Mouse (Mus musculus) liver, postnatal 0 days (tissue): ENCODE data around the gene Cav1. TPM values are rescaled to one million over a fixed set of nuclear protein-coding genes. Genes with fewer than 3 reads are reported as not detected.

Experiments used
- ATAC-seq: fragments of 200-750 bp; cut with Nextera tagmentation; 2 replicates; pipeline ENCODE4 v1.8.0; 2017; ENCODE audit warnings: mild to moderate bottlenecking, moderate library complexity
- DNase-seq: peaks from one replicate; pipeline ENCODE4 v3.0.0-alpha.2; 2016
- H3K27ac ChIP-seq: fragments of 300-500 bp; sonication (generic); 2 replicates; pipeline ENCODE4 v1.5.1; 2014; ENCODE audit warnings: antibody characterized with exemption, moderate library complexity, mild to moderate bottlenecking, low read depth
- H3K27me3 ChIP-seq: fragments of 300-500 bp; sonication (generic); 2 replicates; pipeline ENCODE4 v1.6.1; 2014; ENCODE audit warnings: low read length, control low read depth, mixed read lengths; ENCODE audit not compliant: insufficient read depth
- H3K36me3 ChIP-seq: fragments of 300-500 bp; sonication (generic); replicated peaks from 2 replicates; pipeline ENCODE4 v1.6.1; 2014; ENCODE audit warnings: mild to moderate bottlenecking, control low read depth, low read length, moderate library complexity, mixed read lengths; ENCODE audit not compliant: insufficient read depth
- H3K4me1 ChIP-seq: fragments of 300-500 bp; sonication (generic); 2 replicates; pipeline ENCODE4 v1.6.1; 2014; ENCODE audit warnings: antibody characterized with exemption, mild to moderate bottlenecking, control low read depth; ENCODE audit not compliant: insufficient read depth
- H3K4me2 ChIP-seq: fragments of 300-500 bp; sonication (generic); 2 replicates; pipeline ENCODE4 v1.6.1; 2014; ENCODE audit warnings: low read depth, mild to moderate bottlenecking, low read length, moderate library complexity, mixed read lengths
- H3K4me3 ChIP-seq: fragments of 300-500 bp; sonication (generic); 2 replicates; pipeline ENCODE4 v1.5.1; 2014; ENCODE audit warnings: low read depth, low read length
- H3K9ac ChIP-seq: fragments of 300-500 bp; sonication (generic); replicated peaks from 2 replicates; pipeline ENCODE4 v1.6.1; 2014; ENCODE audit warnings: mild to moderate bottlenecking, moderate library complexity
- H3K9me3 ChIP-seq: fragments of 300-500 bp; sonication (generic); 2 replicates; pipeline ENCODE4 v1.6.1; 2016; ENCODE audit warnings: mild to moderate bottlenecking, control low read depth, low read length, mixed read lengths
- CTCF ChIP-seq: sonication (generic); IDR thresholded peaks from 2 replicates; pipeline ENCODE4 v1.5.1; 2016; ENCODE audit warnings: antibody characterized with exemption, low read depth
- EP300 ChIP-seq: IDR thresholded peaks from 2 replicates; pipeline ENCODE4 v1.6.1; 2016; ENCODE audit warnings: antibody characterized with exemption, low read depth, mild to moderate bottlenecking
- WGBS: fragments of 180-500 bp; shearing (Covaris S2); extraction: QIAGEN DNeasy Blood & Tissue Kit; methylation state at CpG from one replicate; pipeline ENCODE4 v1.1.7; 2014; ENCODE audit not compliant: insufficient replicate concordance; 5-methylcytosine and 5-hydroxymethylcytosine counted together
- polyA plus RNA-seq: library from polyadenylated mRNA; unstranded; fragments of >200 nt; fragmentation: Nextera tagmentation; extraction: Ambion mirVana; gene quantifications from 2 replicates; pipeline ENCODE4 v1.2.1, GENCODE M21; 2015

The Cav1 gene
- polyA plus RNA-seq, 1 experiment from 2014 or later = 6.9 TPM

DNA sequence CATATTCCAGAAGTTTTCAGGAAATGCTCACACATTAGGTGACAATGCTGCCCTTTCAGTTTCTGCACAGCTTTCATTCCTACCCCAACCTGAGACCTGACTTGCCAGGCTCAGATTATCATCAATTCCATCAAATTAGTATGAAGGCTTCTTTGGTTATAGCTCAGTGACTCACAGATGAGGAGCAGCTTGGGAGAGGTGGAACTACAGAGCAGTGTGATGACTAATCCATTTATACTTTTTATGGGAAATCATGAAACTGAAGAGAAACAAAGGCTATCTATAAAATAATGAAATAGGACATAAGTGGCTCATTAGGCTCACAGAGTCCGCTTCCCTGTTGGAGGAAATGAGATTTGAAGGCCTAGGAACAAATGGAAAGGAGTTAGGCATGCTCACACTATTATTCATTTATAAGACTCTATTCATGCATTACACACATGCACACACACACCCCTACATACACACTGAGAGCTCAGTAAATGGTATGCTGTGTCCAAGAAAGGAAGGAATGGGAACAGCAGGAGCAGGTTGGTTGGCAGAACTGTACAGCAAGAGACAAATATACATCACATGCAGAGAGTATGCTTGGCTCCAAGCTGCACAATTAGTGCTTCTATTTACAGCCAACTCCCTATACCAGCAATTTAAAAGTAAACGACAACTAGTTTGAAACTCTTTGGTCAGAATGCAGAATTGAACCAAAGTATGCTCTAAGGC is 82.0 kb downstream of the Cav1 start:
- no peak for ATAC-seq
- H3K4me1 ChIP-seq = no peaks in the 10 kb centered on the region
- WGBS = 88% methylated on average over 2 of the region's 2 CpGs
- no peak overlapping the region for H3K4me2 ChIP-seq
- no peaks in the 10 kb centered on the region for H3K36me3 ChIP-seq
- H3K27ac ChIP-seq = no peak overlapping the region
- DNase-seq = no peak
- H3K9me3 ChIP-seq = no peaks in the 10 kb centered on the region
- H3K27me3 ChIP-seq = no peaks in the 10 kb centered on the region
- no peak overlapping the region for H3K4me3 ChIP-seq
- H3K9ac ChIP-seq = no peak overlapping the region
- TF ChIP-seq CTCF (no peak), EP300 (no peak)

Other genes starting within 250 kb of the Cav1 start
- gene Tes, start 241.2 kb upstream of the Cav1 start, polyA plus RNA-seq = 7.7 and 8.0 TPM in 2 replicates
- gene Cav2, start 25.1 kb upstream of the Cav1 start, polyA plus RNA-seq = 4.5 and 4.7 TPM in 2 replicates
- gene Met, start 157.5 kb downstream of the Cav1 start, polyA plus RNA-seq = 7.2 and 8.2 TPM in 2 replicates